ENCODE assay signal across 23 mouse cellular contexts in the genomic region with DNA sequence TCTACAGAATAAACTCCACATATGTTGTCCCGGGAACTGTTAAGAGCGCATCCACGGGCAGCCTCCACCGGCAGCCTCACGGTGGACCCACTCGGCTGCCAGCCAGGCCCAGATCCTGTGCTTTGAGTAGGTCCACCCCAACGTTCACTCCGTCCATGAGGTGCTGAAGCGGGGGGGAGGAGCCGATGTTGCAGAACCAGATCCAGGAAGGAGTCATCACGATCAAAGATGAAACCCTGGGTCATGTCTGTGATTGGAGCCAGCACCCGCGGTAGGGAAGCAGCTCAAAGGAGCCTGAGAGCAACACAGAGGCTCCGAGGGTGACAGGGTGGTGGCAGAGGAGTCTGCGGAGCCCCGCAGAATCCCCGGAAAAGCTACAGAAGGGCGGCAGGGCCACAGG. TPM values are rescaled to one million over a fixed set of nuclear protein-coding genes. Genes with fewer than 3 reads are reported as not detected.
"Had no signal": no experiment of that assay in that cellular context is flagged by ENCODE, and none has a peak within 500 bp of the region (broad histone marks: within the 10 kb centered on the region; RNA-seq: fewer than 3 reads in every experiment).

No protein-coding gene starts in this region.

- H3K27ac ChIP-seq: liver, embryonic 14.5 days; macrophage; neural tube, embryonic 13.5 days; neural tube, embryonic 15.5 days had no signal

- H3K4me1 ChIP-seq: megakaryocyte, embryonic 14.5 days; neural tube, embryonic 13.5 days; neural tube, embryonic 15.5 days had no signal

- H3K9me3 ChIP-seq: megakaryocyte, embryonic 14.5 days; neural tube, embryonic 13.5 days; neural tube, embryonic 15.5 days had no signal

- DNase-seq: lung, adult 18-20 months; lung, embryonic 14.5 days; lung, postnatal 10 days; lung, postnatal 36 days; midbrain, embryonic 14.5 days; retina, postnatal 1 day; right cerebral cortex, adult 18-20 months; right cerebral cortex, postnatal 25 days; right cerebral cortex, postnatal 4 days; spleen, adult 18-20 months; thymus, adult 18-20 months; thymus, postnatal 14 days; thymus, postnatal 36 days had no signal

- H3K4me2 ChIP-seq: lung, embryonic 14.5 days; midbrain, embryonic 11.5 days; neural tube, embryonic 13.5 days; neural tube, embryonic 15.5 days had no signal

- H3K27me3 ChIP-seq: neural tube, embryonic 13.5 days; neural tube, embryonic 15.5 days had no signal

- H3K9ac ChIP-seq: liver, embryonic 14.5 days; lung, embryonic 14.5 days; neural tube, embryonic 13.5 days; neural tube, embryonic 15.5 days had no signal

- H3K36me3 ChIP-seq: neural tube, embryonic 13.5 days; neural tube, embryonic 15.5 days had no signal

- H3K4me3 ChIP-seq: megakaryocyte, embryonic 14.5 days; myocyte; neural tube, embryonic 13.5 days; neural tube, embryonic 15.5 days had no signal

- ATAC-seq: midbrain, embryonic 16.5 days had no signal

RNA-seq across cellular contexts. Expression of a gene that starts 22.7 kb away (rescaled TPM):
- polyA plus RNA-seq: liver, embryonic 16.5 days; macrophage; small intestine, adult 2 months had no signal
